Mouse (Mus musculus): ENCODE data around the gene Prss46. TPM values are rescaled to one million over a fixed set of nuclear protein-coding genes. Genes with fewer than 3 reads are reported as not detected.

The Prss46 gene
- polyA plus RNA-seq (2017; shearing (Covaris generic)), result not detected

DNA sequence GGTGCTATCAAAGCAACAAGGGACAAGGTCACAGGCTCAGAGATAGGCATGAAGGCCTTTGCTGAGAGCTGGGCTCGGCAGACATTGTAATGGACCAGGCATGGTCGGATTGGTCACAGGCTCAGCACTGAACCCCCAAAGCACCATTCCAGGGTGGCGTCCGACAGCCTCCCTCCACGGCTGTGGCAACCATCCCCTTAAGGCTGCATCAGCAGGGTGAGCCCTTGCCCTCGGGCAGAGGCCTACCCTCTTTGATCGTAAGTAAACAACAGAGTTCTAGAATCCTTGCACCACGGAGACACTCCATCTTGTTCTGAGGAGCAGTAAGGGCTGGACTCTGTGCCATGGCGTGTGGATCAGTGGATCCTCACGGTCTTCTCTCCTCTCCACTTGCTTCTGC, at the start of gene Prss46:
TSS of gene Prss46 (plus strand) at position 301 of the 400 bp plus-strand sequence.

GRCm38 (mm10) chr9:110797866-110798265, 46.4 kb upstream of the Prss46 start, which contains the start of gene Prss42:
Gene Prss42, plus strand, starts transcription at chr9:110798166.

DNA sequence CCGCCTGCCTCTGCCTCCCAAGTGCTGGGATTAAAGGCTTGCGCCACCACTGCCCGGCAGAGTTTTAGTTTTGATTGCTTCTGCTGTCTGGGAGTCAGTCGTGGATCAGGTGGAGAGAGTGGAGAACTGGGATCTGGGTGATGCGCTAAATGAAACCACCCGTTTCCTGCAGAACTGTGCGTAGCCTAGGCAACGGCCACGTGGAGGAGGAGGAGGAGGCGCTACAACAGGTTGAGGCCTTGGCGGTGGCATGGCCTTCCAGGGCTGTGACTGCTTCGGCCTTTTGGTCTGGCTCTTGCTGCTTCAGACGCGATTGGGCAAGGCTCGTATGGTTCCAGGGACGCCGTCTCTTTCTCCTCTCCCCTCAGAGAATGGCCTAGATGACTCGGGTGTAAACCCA, 30.5 kb upstream of the Prss46 start, which contains the start of gene Prss44:
TSS of gene Prss44 (plus strand) at position 206 of the 400 bp plus-strand sequence.

GRCm38 (mm10) chr9:110826390-110826789, 17.9 kb upstream of the Prss46 start, which contains the start of gene Prss43:
Gene Prss43, plus strand, starts transcription at chr9:110826690.

DNA sequence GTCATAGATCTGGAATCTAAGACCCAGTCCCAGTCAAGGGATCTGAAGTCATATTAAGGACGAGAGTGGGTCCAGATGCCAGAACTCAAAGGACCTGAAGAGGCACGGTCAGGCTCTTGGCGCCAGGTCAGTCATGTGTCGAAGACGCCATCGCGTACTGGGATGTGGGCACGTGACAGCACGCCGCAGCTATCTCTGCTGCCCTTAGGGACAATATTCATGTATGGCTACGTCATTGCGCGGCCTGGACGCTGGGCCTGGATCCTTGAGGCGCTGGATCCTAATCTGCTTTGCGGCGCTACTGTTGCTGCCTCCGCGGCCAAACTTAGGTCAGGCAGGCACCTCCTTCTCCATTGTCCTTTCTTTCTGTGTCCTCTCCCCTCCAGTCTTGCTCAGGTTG, 9.9 kb upstream of the Prss46 start, which contains the start of gene Prss45:
TSS of gene Prss45 (plus strand) at position 178 of the 400 bp plus-strand sequence.

DNA sequence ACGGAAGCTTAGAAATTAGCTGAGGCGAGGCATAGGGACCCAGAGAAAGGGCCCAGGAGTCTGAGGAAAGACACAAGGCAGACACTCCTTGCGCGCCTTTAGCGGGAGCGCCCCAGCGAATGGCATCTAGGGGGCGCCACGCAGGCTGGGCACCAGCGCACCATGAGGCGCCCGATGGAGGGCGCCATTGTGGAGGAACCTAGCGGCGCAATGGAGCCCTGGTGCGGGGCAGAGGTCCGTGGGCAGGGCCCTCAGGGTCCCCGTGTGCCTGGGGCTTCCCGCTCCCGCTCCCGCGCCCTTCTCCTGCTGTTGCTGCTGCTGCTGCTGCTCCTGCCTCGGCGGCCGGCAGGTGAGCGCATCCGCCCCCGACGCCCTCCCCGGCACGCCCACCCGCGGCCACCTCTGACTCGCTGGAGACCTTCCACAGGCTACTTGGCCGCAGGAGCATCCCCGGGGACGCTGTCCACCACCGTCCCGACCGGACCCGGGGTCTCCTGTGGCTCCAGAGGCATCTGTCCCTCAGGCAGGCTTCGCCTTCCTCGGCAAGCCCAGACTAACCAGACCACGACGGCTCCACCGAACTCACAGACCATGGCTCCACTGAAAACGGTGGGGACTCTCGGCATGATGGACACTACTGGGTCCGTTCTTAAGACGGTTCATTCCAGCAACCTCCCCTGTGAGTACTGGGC, 13.6 kb downstream of the Prss46 start, which contains the start of gene Prss50:
TSS of gene Prss50 (plus strand) at position 187 of the 692 bp plus-strand sequence.

GRCm38 (mm10) chr9:110879191-110879920, 35.0 kb downstream of the Prss46 start, which contains the start of gene Als2cl:
Gene Als2cl, plus strand, starts transcription at chr9:110879870.

DNA sequence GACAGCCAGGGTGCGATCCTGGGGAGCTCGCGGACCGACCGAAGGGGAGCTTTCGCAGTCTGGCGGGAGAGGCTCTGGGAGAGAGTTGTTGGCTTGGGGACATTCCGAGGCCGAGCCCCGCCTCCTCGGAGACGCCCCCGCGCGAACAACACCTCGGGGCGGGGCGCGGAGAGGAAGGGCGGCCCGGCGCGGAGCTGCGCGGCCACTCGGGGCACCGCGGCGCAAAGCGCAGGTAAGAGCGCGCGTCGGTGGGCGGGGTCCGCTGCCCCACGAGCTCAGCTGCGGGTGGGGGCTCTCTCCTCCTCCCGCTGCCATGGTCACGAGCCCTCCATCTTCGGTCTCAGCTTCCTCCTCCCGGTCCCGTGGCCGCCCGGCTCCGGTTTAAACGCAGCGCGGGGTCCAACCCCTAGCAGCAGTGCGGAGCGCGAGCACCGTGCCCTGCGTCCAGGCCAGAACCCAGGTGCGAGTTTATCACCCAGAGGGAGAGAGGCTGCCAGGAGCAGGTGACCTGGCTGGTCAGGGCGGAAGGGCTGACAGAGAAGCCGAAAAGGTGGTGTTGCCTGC, 35.8 kb downstream of the Prss46 start, which contains the start of gene Tmie:
TSS of gene Tmie (minus strand) at position 116 of the 564 bp plus-strand sequence.

Other genes with a start within 250 kb of the Prss46 start
- 1.9 TPM for gene Nradd, start 220.1 kb upstream of the Prss46 start, polyA plus RNA-seq (2017; shearing (Covaris generic))
- 48.9 TPM for gene Nbeal2, start 190.3 kb upstream of the Prss46 start, polyA plus RNA-seq (2017; shearing (Covaris generic))
- gene Ccdc12, start 188.0 kb upstream of the Prss46 start, polyA plus RNA-seq (2017; shearing (Covaris generic)), result 271 TPM
- gene Myl3, start 102.6 kb upstream of the Prss46 start, polyA plus RNA-seq (2017; shearing (Covaris generic)), result not detected
- gene Pth1r, start 97.4 kb upstream of the Prss46 start, polyA plus RNA-seq (2017; shearing (Covaris generic)), result not detected
- 0.11 TPM for gene Prss42, start 46.3 kb upstream of the Prss46 start, polyA plus RNA-seq (2017; shearing (Covaris generic))
- gene Prss44, start 30.5 kb upstream of the Prss46 start, polyA plus RNA-seq (2017; shearing (Covaris generic)), result not detected
- not detected for gene Prss43, start 17.8 kb upstream of the Prss46 start, polyA plus RNA-seq (2017; shearing (Covaris generic))
- gene Prss45, start 9.9 kb upstream of the Prss46 start, polyA plus RNA-seq (2017; shearing (Covaris generic)), result not detected
- not detected for gene Prss50, start 13.5 kb downstream of the Prss46 start, polyA plus RNA-seq (2017; shearing (Covaris generic))
- gene Als2cl, start 35.4 kb downstream of the Prss46 start, polyA plus RNA-seq (2017; shearing (Covaris generic)), result 36.7 TPM
- 11.3 TPM for gene Tmie, start 35.6 kb downstream of the Prss46 start, polyA plus RNA-seq (2017; shearing (Covaris generic))
- 0.89 TPM for gene Fam240a, start 72.4 kb downstream of the Prss46 start, polyA plus RNA-seq (2017; shearing (Covaris generic))
- 2.3 TPM for gene Tdgf1, start 101.7 kb downstream of the Prss46 start, polyA plus RNA-seq (2017; shearing (Covaris generic))
- 0.07 TPM for gene Lrrc2, start 107.0 kb downstream of the Prss46 start, polyA plus RNA-seq (2017; shearing (Covaris generic))
- not detected for gene Rtp3, start 146.1 kb downstream of the Prss46 start, polyA plus RNA-seq (2017; shearing (Covaris generic))
- gene Ltf, start 174.8 kb downstream of the Prss46 start, polyA plus RNA-seq (2017; shearing (Covaris generic)), result not detected
- 9.4 TPM for gene Ccrl2, start 213.0 kb downstream of the Prss46 start, polyA plus RNA-seq (2017; shearing (Covaris generic))